ENCODE assay signal across 9 mouse cellular contexts in genomic region chr6:145485986-145486605, GRCm38 (mm10).
DNase-seq lines count a peak whose midpoint lies in the region; ATAC-seq lines count a peak whose summit lies in the region.
"Had no signal": no experiment of that assay in that cellular context is flagged by ENCODE, and none has a peak within 500 bp of the region (broad histone marks: within the 10 kb centered on the region; RNA-seq: fewer than 3 reads in every experiment).

No protein-coding gene starts in this region.

- no peaks in the 10 kb centered on the region for H3K9me3 ChIP-seq in kidney, embryonic 15.5 days (replicated peaks)
- H3K9me3 ChIP-seq in kidney, embryonic 14.5 days (ENCODE audit: control insufficient read depth, low read length), result no peaks in the 10 kb centered on the region
- H3K9me3 ChIP-seq in forebrain, embryonic 15.5 days, result no peaks in the 10 kb centered on the region
- no peaks in the 10 kb centered on the region for H3K9me3 ChIP-seq in midbrain, embryonic 11.5 days (ENCODE audit: control insufficient read depth, low read length)

- H3K9ac ChIP-seq in kidney, embryonic 15.5 days, result no peak overlapping the region
- no peak overlapping the region for H3K9ac ChIP-seq in kidney, embryonic 14.5 days (ENCODE audit: low read depth, low read length)
- H3K9ac ChIP-seq in forebrain, embryonic 15.5 days (replicated peaks), result no peak overlapping the region
- no peak overlapping the region for H3K9ac ChIP-seq in midbrain, embryonic 11.5 days (ENCODE audit: low read length)

- 57% methylated on average over 12 of the region's 12 CpGs for WGBS in kidney, embryonic 15.5 days
- WGBS in kidney, embryonic 14.5 days, result 57% methylated on average over 12 of the region's 12 CpGs
- 44% methylated on average over 12 of the region's 12 CpGs for WGBS in forebrain, embryonic 15.5 days
- 67% methylated on average over 12 of the region's 12 CpGs for WGBS in midbrain, embryonic 11.5 days

- H3K27ac ChIP-seq in kidney, embryonic 15.5 days, result peak overlapping the region; percentile 62; the same call in 1 of the 2 replicates
- H3K27ac ChIP-seq in kidney, embryonic 14.5 days (ENCODE audit: low read depth, low read length), result no peak overlapping the region
- peak overlapping the region; percentile 32; the same call in 1 of the 2 replicates for H3K27ac ChIP-seq in forebrain, embryonic 15.5 days (replicated peaks)
- no peak overlapping the region; the same call in 1 of the 2 replicates for H3K27ac ChIP-seq in midbrain, embryonic 11.5 days (ENCODE audit: low read depth, low read length)

- H3K4me2 ChIP-seq in kidney, embryonic 15.5 days, result no peak overlapping the region
- H3K4me2 ChIP-seq in kidney, embryonic 14.5 days (replicated peaks; ENCODE audit: low read depth, low read length), result no peak overlapping the region
- H3K4me2 ChIP-seq in forebrain, embryonic 15.5 days (replicated peaks), result no peak overlapping the region
- H3K4me2 ChIP-seq in midbrain, embryonic 11.5 days, result no peak overlapping the region

- DNase-seq in brain, adult 2 months (ENCODE audit: low read depth, low spot score), result peak; percentile 64
- DNase-seq in midbrain, embryonic 11.5 days (ENCODE audit: low spot score, missing footprints), result no peak
- DNase-seq in retina, postnatal 1 day, result no peak
- no peak for DNase-seq in urinary bladder, adult 18-20 months (ENCODE audit: low spot score in 2 of 2)
- DNase-seq: cerebellum, adult 8-10 months had no signal

- peaks cover 40% of the 10 kb centered on the region for H3K4me1 ChIP-seq in kidney, embryonic 15.5 days
- H3K4me1 ChIP-seq in kidney, embryonic 14.5 days (ENCODE audit: control insufficient read depth, insufficient read depth, low read length), result peaks cover 25% of the 10 kb centered on the region
- H3K4me1 ChIP-seq in forebrain, embryonic 15.5 days, result peaks cover 42% of the 10 kb centered on the region
- peaks cover 12% of the 10 kb centered on the region for H3K4me1 ChIP-seq in midbrain, embryonic 11.5 days (ENCODE audit: control insufficient read depth, insufficient read depth, low read length)

- no peak for ATAC-seq in kidney, embryonic 15.5 days (replicated peaks; ENCODE audit: low FRiP score)
- no peak for ATAC-seq in kidney, embryonic 14.5 days (ENCODE audit: low FRiP score, low TSS enrichment)
- no peak for ATAC-seq in forebrain, embryonic 15.5 days (replicated peaks)
- peak; percentile 52; the same call in 1 of the 2 replicates for ATAC-seq in midbrain, embryonic 11.5 days (ENCODE audit: low FRiP score)
- ATAC-seq: intestine, postnatal 0 days had no signal

- H3K27me3 ChIP-seq in kidney, embryonic 15.5 days, result no peaks in the 10 kb centered on the region
- H3K27me3 ChIP-seq in kidney, embryonic 14.5 days (ENCODE audit: control insufficient read depth, insufficient read depth, low read length), result no peaks in the 10 kb centered on the region
- H3K27me3 ChIP-seq in forebrain, embryonic 15.5 days, result no peaks in the 10 kb centered on the region
- no peaks in the 10 kb centered on the region for H3K27me3 ChIP-seq in midbrain, embryonic 11.5 days (ENCODE audit: control insufficient read depth, insufficient read depth, low read length)

- no peak overlapping the region for H3K4me3 ChIP-seq in kidney, embryonic 15.5 days (replicated peaks)
- H3K4me3 ChIP-seq in kidney, embryonic 14.5 days (ENCODE audit: low read length), result no peak overlapping the region
- H3K4me3 ChIP-seq in forebrain, embryonic 15.5 days, result no peak overlapping the region
- no peak overlapping the region for H3K4me3 ChIP-seq in midbrain, embryonic 11.5 days (ENCODE audit: low read depth, low read length)

- no peaks in the 10 kb centered on the region for H3K36me3 ChIP-seq in kidney, embryonic 15.5 days
- no peaks in the 10 kb centered on the region for H3K36me3 ChIP-seq in kidney, embryonic 14.5 days (ENCODE audit: control insufficient read depth, insufficient read depth, low read length)
- no peaks in the 10 kb centered on the region for H3K36me3 ChIP-seq in forebrain, embryonic 15.5 days
- no peaks in the 10 kb centered on the region for H3K36me3 ChIP-seq in midbrain, embryonic 11.5 days (ENCODE audit: control insufficient read depth, insufficient read depth, low read length)

Comparison
In these comparisons a context has a peak if more than half of its experiments do, and no peak if none do; other contexts are left out.
1. H3K27ac ChIP-seq: peak in kidney, embryonic 15.5 days (single experiment) and forebrain, embryonic 15.5 days (single experiment); none in kidney, embryonic 14.5 days (single experiment) and midbrain, embryonic 11.5 days (single experiment).